Mouse (Mus musculus) kidney, adult 8-10 months (tissue): ENCODE measurements around the gene Map7d1.
"Not testable (repeated sequence)": the region's sequence is repeated elsewhere in the genome, so short reads cannot be mapped to it uniquely, and the experiment has no call there.

Source experiments
- DNase-seq, 2 experiments: peaks; one replicate each; pipeline ENCODE4 v3.0.0; 2022

The Map7d1 gene

GRCm38 (mm10) chr4:126239862-126240475 is 16.2 kb downstream of the Map7d1 start:
- no peak for DNase-seq

- no peak for DNase-seq
These were observed 18.4 kb downstream of the Map7d1 start for GRCm38 (mm10) chr4:126237721-126238242.

GRCm38 (mm10) chr4:126236467-126237280 is 19.5 kb downstream of the Map7d1 start:
- peak; percentile 68 to 84 for DNase-seq

- no peak for DNase-seq
These were observed 21.0 kb downstream of the Map7d1 start for GRCm38 (mm10) chr4:126235191-126235590.

GRCm38 (mm10) chr4:126234496-126235175 is 21.5 kb downstream of the Map7d1 start:
- DNase-seq = no peak

GRCm38 (mm10) chr4:126233676-126234308 is 22.4 kb downstream of the Map7d1 start:
- DNase-seq = no peak

- DNase-seq = no peak
These were observed 26.2 kb downstream of the Map7d1 start for GRCm38 (mm10) chr4:126229900-126230299.

- DNase-seq = no peak
These were observed 28.0 kb downstream of the Map7d1 start for GRCm38 (mm10) chr4:126228144-126228543.

GRCm38 (mm10) chr4:126227077-126227761 is 28.9 kb downstream of the Map7d1 start:
- DNase-seq = peak; percentile 83 to 90

GRCm38 (mm10) chr4:126226640-126227039 is 29.5 kb downstream of the Map7d1 start:
- no peak for DNase-seq

GRCm38 (mm10) chr4:126222631-126223030 is 33.5 kb downstream of the Map7d1 start:
- no peak for DNase-seq

- DNase-seq = no peak
These were observed 36.1 kb downstream of the Map7d1 start for GRCm38 (mm10) chr4:126220045-126220444.

GRCm38 (mm10) chr4:126219540-126219939 is 36.6 kb downstream of the Map7d1 start:
- not testable (repeated sequence) for DNase-seq

- DNase-seq = no peak
These were observed 38.4 kb downstream of the Map7d1 start for GRCm38 (mm10) chr4:126217771-126218170.

- DNase-seq = no peak
These were observed 49.1 kb downstream of the Map7d1 start for GRCm38 (mm10) chr4:126207081-126207480.

GRCm38 (mm10) chr4:126205386-126205785 is 50.8 kb downstream of the Map7d1 start:
- DNase-seq = no peak

GRCm38 (mm10) chr4:126204661-126205230 is 51.4 kb downstream of the Map7d1 start:
- no peak for DNase-seq

- no peak for DNase-seq
These were observed 52.1 kb downstream of the Map7d1 start for GRCm38 (mm10) chr4:126204016-126204415.

- DNase-seq = no peak
These were observed 52.7 kb downstream of the Map7d1 start for GRCm38 (mm10) chr4:126203336-126203895.

- DNase-seq = peak; percentile 99
These were observed 53.6 kb downstream of the Map7d1 start, which contains the start of gene Thrap3 for GRCm38 (mm10) chr4:126202303-126203181. Thrap3 (minus strand) TSS chr4:126202760.
